Mouse (Mus musculus) stomach, embryonic 15.5 days (tissue): ENCODE results near the gene Trim6. TPM values are rescaled to one million over a fixed set of nuclear protein-coding genes. Genes with fewer than 3 reads are reported as not detected.

Experiments used
- ATAC-seq: fragments of 200-750 bp; cut with Nextera tagmentation; 2 replicates; pipeline ENCODE4 v1.8.0; 2017; ENCODE audit warnings: low read depth, moderate number of reproducible peaks, moderate TSS enrichment; ENCODE audit not compliant: insufficient read depth, low FRiP score
- H3K27ac ChIP-seq: fragments of 300-500 bp; sonication (generic); 2 replicates; pipeline ENCODE4 v1.5.1; 2015; ENCODE audit warnings: mild to moderate bottlenecking, inconsistent platforms
- H3K27me3 ChIP-seq: fragments of 300-500 bp; sonication (generic); replicated peaks from 2 replicates; pipeline ENCODE4 v1.6.1; 2015; ENCODE audit warnings: inconsistent platforms
- H3K36me3 ChIP-seq: fragments of 300-500 bp; sonication (generic); 2 replicates; pipeline ENCODE4 v1.6.1; 2015; ENCODE audit warnings: inconsistent platforms
- H3K4me1 ChIP-seq: fragments of 300-500 bp; sonication (generic); 2 replicates; pipeline ENCODE4 v1.6.1; 2015; ENCODE audit warnings: inconsistent platforms
- H3K4me2 ChIP-seq: fragments of 300-500 bp; sonication (generic); 2 replicates; pipeline ENCODE4 v1.6.1; 2015; ENCODE audit warnings: mild to moderate bottlenecking, inconsistent platforms
- H3K4me3 ChIP-seq: fragments of 300-500 bp; sonication (generic); replicated peaks from 2 replicates; pipeline ENCODE4 v1.5.1; 2015; ENCODE audit warnings: inconsistent platforms
- H3K9ac ChIP-seq: fragments of 300-500 bp; sonication (generic); 2 replicates; pipeline ENCODE4 v1.6.1; 2015; ENCODE audit warnings: inconsistent platforms
- H3K9me3 ChIP-seq: fragments of 300-500 bp; sonication (generic); 2 replicates; pipeline ENCODE4 v1.6.1; 2016; ENCODE audit warnings: inconsistent platforms
- WGBS: fragments of 180-500 bp; shearing (Covaris S2); methylation state at CpG from one replicate; pipeline ENCODE4 v1.1.7; 2015; 5-methylcytosine and 5-hydroxymethylcytosine counted together
- polyA plus RNA-seq: library from polyadenylated mRNA; unstranded; fragments of >200 nt; fragmentation: Nextera tagmentation; extraction: Ambion mirVana; gene quantifications from 2 replicates; pipeline ENCODE4 v1.2.1, GENCODE M21; 2015

The Trim6 gene
- polyA plus RNA-seq: 0.97 and 1.1 TPM in 2 replicates

DNA sequence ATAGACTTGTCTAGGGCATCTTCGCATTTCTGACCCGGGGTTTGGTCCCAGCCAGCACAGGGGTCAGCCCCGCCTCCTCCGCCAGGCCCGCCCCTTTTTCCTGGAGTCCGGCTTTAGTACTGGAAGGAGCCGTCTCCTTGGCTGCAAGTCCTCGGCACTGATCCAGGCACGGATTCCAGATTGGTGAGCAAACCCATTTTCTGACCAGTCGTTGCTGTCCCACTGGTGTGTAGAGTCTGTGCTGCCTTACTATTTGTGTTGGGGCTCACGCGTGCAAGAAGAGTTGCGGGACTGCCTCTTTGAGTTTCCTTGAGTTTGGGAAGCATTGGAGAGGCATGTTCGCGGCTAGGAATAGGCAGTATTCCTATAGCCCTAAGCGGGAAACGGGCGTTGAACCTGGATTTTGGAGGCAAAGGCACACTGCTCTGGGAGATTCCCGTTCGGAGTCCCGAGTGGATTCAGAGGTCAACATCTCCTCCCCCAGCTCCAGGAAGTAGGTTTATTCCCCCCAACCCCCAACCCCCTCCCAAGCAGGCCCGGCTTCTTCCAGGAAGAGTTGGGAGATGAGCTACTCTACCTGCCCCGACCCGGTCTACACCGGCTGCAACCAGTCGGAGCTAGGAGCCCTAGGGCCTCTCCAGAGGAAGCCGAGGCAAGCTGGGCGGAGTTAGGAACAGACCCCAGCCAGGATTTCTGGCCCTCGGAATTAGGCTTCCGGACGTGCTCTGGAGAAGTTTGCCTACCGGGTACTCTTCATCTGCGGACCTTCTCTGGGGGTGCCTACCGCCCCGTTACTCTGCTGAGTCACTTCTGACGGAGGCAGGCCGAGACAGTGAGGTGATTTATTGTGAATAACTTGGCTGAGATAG, at the start of gene Trim6:
Gene Trim6 (plus strand): TSS at position 93 of the 869 bp plus-strand sequence.
- H3K36me3 ChIP-seq: no peaks in the 10 kb centered on the region
- H3K4me1 ChIP-seq: 0 out of 2 replicates have a peak, but pooled peaks cover 4% of the 10 kb centered on the region
- peak; percentile 82; the same call in 1 of the 2 replicates for ATAC-seq
- H3K4me3 ChIP-seq: peak within 1 kb of the TSS; percentile 40
- H3K4me2 ChIP-seq: peak within 1 kb of the TSS; percentile 68
- H3K27me3 ChIP-seq: no peaks in the 10 kb centered on the region
- no peaks in the 10 kb centered on the region for H3K9me3 ChIP-seq
- H3K27ac ChIP-seq: no peak within 1 kb of the TSS; the same call in 1 of the 2 replicates
- H3K9ac ChIP-seq: 0 out of 2 replicates have a peak within 1 kb of the TSS, but pooled peaks have one; percentile 12
- 3% methylated on average over 37 of the region's 37 CpGs for WGBS

DNA sequence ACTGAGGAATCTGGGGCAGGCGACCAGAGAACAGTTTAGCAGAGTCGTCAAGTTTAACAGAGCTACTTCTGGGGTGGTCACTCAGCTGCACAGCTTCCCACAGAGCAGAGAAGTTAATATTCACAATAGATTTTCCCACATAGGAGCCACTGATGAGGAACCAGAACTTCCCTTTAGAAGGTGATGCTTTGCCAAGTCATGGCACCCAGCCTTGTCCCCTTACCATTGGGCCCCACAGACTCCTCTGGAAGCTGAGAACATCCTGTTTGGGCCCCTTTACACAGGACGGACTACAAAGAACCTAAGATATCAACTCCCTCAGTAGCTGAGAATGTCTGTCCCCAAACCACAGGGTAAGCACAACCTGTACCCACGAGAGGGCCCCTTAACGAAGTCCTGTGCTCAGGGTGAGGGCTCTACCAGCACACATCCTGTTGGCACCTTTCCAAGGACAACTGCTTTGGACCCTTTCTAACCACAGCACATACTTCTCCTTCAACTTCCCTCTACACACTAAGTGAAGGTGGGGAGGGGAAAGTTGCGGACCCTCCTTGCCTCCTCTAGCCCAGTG, 48.9 kb upstream of the Trim6 start:
- Histone ChIP-seq H3K27ac (no peak overlapping the region), H3K9ac (no peak overlapping the region), H3K4me3 (no peak overlapping the region), H3K4me1 (no peaks in the 10 kb centered on the region), H3K9me3 (no peaks in the 10 kb centered on the region), H3K4me2 (no peak overlapping the region), H3K27me3 (no peaks in the 10 kb centered on the region), H3K36me3 (no peaks in the 10 kb centered on the region)
- 62% methylated on average over 6 of the region's 6 CpGs for WGBS
- ATAC-seq: no peak

DNA sequence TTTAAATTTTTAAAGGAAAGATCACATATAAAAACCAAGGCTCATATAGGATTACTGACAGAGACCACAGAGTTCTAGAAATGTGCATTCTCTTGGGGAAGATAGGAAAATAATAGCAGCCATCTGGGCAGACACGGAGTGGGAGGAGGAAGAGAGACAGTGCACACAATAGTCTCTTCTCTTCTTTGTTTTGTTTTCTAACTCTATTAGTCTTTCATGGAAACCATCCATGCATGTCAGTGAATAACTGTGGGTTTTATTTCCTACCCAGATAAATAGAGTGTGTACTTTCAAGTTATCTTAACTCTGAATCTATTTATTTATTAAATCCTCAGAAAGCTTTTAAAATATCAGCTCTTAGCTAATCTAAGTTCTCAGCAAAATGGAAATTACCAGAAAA, 43.5 kb upstream of the Trim6 start:
- Histone ChIP-seq H3K4me2 (no peak overlapping the region), H3K9ac (no peak overlapping the region), H3K4me1 (no peaks in the 10 kb centered on the region), H3K4me3 (no peak overlapping the region), H3K36me3 (no peaks in the 10 kb centered on the region), H3K9me3 (no peaks in the 10 kb centered on the region), H3K27ac (no peak overlapping the region), H3K27me3 (no peaks in the 10 kb centered on the region)
- 50% methylated on average over 1 of the region's 1 CpGs for WGBS
- ATAC-seq: no peak

DNA sequence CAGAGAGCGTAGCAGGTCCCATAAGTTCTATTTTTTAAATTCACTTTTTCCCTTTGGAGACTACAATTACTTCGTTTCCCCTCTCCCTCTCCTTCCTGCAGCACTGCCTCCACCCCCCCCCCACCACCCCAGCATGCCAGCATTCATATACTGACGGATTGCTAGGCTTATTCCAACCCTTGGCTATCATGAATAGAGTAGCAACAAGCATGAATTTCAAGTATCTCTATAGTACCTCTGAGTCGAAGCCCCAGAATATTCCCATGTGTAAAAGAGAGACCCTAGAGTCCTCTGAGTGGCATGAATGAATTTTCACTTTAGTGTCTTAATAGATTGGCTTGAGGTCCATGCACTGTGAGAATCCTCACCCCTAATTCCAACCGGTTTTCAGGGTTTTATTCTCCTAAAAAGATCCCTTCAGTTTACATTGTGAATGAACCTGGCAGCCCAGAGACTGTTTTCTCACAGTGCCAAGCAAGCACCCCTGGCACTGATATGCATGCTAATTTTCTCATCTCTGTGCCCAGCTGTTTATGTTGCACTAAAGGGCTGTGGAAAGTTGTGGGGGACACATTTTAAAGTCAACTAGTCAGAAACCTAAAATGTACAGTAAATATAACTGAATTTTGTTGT, 40.1 kb upstream of the Trim6 start:
- Histone ChIP-seq H3K9ac (no peak overlapping the region), H3K27me3 (no peaks in the 10 kb centered on the region), H3K36me3 (no peaks in the 10 kb centered on the region), H3K27ac (no peak overlapping the region), H3K4me3 (no peak overlapping the region), H3K4me2 (no peak overlapping the region), H3K9me3 (no peaks in the 10 kb centered on the region), H3K4me1 (no peaks in the 10 kb centered on the region)
- 73% methylated on average over 5 of the region's 5 CpGs for WGBS
- ATAC-seq: no peak

DNA sequence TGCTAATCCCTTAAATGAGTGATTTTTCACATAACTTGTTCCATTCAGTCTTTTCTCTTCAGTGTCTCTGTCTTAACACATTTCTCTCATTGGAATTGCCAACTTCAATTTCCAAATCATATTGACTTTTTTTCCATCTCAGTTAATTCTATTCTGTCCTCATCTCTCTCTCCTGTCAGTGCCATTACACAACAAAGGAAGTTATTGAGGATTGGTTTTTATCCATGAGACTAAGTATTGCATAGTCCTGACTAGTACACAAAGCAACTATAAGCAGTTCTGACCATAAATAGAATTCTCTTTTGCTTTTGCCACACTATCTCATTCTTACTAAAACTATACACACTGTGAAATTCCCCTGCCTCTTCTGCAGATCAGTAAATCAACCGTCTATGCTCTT, 39.5 kb upstream of the Trim6 start:
- Histone ChIP-seq H3K4me3 (no peak overlapping the region), H3K4me1 (no peaks in the 10 kb centered on the region), H3K27me3 (no peaks in the 10 kb centered on the region), H3K4me2 (no peak overlapping the region), H3K9ac (no peak overlapping the region), H3K9me3 (no peaks in the 10 kb centered on the region), H3K36me3 (no peaks in the 10 kb centered on the region), H3K27ac (no peak overlapping the region)
- 84% methylated on average over 1 of the region's 1 CpGs for WGBS
- no peak for ATAC-seq

DNA sequence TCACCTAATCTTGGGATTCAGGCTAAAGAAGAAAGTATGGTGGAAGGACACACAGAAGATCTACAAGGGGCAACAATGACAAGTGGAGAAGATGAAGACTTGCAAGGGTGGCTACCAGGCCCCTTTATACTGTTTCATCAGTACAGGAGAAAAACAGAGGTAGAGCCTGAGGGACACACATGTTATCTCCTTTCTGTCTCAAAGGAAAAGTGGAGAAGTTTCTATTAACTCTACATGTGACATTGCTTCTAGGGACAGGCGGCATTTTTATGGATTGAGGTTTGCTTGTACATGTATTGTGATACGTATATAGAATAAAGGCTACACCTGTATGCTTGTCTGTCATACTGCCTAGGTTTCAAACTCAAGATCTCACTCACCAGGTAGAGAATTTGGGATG, 35.3 kb upstream of the Trim6 start, which contains the start of gene Olfr648:
Gene Olfr648 (minus strand): TSS at position 101 of the 400 bp plus-strand sequence.
- Histone ChIP-seq H3K4me1 (no peaks in the 10 kb centered on the region), H3K4me2 (no peak within 1 kb of the TSS), H3K9ac (no peak within 1 kb of the TSS), H3K9me3 (no peaks in the 10 kb centered on the region), H3K4me3 (no peak within 1 kb of the TSS), H3K27ac (no peak within 1 kb of the TSS), H3K36me3 (no peaks in the 10 kb centered on the region), H3K27me3 (no peaks in the 10 kb centered on the region)
- WGBS: 80% methylated on average over 2 of the region's 2 CpGs
- no peak for ATAC-seq

DNA sequence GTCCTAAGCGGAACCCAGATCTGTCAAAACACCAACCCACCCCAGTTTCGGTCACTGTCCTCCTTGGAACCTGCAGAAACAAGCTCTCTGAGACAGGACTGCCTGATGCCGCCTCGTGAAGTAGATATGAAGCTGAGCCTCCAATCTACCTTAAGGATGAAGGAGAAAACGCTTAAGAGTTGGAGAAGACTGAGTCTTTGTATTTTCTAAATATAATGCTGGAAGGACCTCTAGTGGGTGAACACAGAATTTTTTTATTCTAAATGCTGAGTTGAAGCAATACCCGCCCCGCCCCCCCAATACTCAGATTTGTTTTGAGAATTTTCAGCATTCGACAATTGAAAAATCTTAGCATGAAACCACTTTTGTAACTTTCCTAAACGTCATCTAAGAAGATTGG, 27.3 kb upstream of the Trim6 start:
- Histone ChIP-seq H3K27me3 (no peaks in the 10 kb centered on the region), H3K9me3 (no peaks in the 10 kb centered on the region), H3K4me3 (no peak overlapping the region), H3K4me1 (no peaks in the 10 kb centered on the region), H3K36me3 (no peaks in the 10 kb centered on the region), H3K4me2 (no peak overlapping the region), H3K9ac (no peak overlapping the region), H3K27ac (no peak overlapping the region)
- no peak for ATAC-seq
- 60% methylated on average over 9 of the region's 9 CpGs for WGBS

DNA sequence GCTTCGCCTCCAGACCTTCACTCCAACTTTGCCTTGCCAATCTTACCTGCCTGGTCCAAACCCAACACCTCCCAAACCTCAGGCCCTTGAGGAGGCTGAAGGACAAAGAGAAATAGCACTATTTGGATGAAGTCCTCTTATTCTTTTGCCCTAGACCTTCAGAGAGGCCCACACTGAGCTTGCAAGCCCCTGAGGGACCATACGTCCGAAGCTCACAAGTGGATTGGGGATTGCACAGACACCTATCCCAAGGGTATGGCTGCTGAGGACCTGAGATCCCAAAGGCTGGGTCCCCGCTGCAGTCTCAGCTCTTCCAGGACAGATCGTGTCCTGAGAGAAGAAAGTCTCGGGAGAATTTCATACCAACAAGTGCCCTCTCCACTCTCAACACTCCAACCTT, 22.7 kb upstream of the Trim6 start, which contains the start of gene Olfr649:
Gene Olfr649 (minus strand): TSS at position 101 of the 400 bp plus-strand sequence.
- ATAC-seq: no peak
- Histone ChIP-seq H3K9ac (no peak within 1 kb of the TSS), H3K27ac (no peak within 1 kb of the TSS), H3K4me1 (no peaks in the 10 kb centered on the region), H3K27me3 (no peaks in the 10 kb centered on the region), H3K4me2 (no peak within 1 kb of the TSS), H3K4me3 (no peak within 1 kb of the TSS), H3K36me3 (no peaks in the 10 kb centered on the region), H3K9me3 (no peaks in the 10 kb centered on the region)
- WGBS: 79% methylated on average over 6 of the region's 6 CpGs

DNA sequence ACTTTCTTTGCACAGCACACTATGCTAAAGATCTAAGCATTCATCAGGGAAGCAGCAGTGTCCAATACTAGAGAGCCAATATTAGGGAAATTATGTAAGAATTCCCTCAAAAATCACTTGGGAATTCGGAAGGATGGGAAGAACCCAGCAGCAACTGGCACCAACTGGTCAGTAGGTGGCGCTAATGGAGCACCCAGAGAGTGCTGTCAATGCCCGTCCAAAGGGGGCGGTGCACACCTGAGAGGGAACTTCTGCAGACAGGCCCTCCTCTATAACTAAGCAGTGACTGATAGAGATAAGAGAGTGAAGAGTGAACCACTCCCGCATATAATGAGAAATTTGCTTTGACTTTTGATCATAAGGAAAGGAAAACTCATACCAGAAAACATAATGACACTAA, 18.8 kb upstream of the Trim6 start:
- Histone ChIP-seq H3K9ac (no peak overlapping the region), H3K4me2 (no peak overlapping the region), H3K9me3 (no peaks in the 10 kb centered on the region), H3K27me3 (no peaks in the 10 kb centered on the region), H3K27ac (no peak overlapping the region), H3K4me3 (no peak overlapping the region), H3K4me1 (no peaks in the 10 kb centered on the region), H3K36me3 (no peaks in the 10 kb centered on the region)
- WGBS: 4% methylated on average over 5 of the region's 5 CpGs
- peak; percentile 71; the same call in 1 of the 2 replicates for ATAC-seq

DNA sequence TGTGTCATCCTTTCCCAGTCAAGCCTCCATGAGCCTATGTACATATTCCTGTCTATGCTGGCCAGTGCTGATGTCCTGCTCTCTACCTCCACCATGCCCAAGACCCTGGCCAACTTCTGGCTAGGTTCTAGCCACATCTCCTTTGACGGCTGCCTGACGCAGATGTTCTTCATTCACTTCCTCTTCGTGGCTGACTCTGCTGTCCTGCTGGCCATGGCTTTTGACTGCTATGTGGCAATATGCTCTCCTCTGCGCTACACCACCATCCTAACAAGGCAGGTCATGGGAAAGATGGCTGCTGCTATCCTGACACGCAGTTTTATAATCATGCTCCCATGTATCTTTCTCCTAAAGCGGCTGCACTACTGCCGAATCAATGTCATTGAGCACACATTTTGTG, 12.4 kb upstream of the Trim6 start:
- Histone ChIP-seq H3K27me3 (no peaks in the 10 kb centered on the region), H3K9ac (no peak overlapping the region), H3K4me3 (no peak overlapping the region), H3K9me3 (no peaks in the 10 kb centered on the region), H3K4me1 (no peaks in the 10 kb centered on the region), H3K27ac (no peak overlapping the region), H3K4me2 (no peak overlapping the region), H3K36me3 (no peaks in the 10 kb centered on the region)
- 87% methylated on average over 7 of the region's 7 CpGs for WGBS
- ATAC-seq: no peak

DNA sequence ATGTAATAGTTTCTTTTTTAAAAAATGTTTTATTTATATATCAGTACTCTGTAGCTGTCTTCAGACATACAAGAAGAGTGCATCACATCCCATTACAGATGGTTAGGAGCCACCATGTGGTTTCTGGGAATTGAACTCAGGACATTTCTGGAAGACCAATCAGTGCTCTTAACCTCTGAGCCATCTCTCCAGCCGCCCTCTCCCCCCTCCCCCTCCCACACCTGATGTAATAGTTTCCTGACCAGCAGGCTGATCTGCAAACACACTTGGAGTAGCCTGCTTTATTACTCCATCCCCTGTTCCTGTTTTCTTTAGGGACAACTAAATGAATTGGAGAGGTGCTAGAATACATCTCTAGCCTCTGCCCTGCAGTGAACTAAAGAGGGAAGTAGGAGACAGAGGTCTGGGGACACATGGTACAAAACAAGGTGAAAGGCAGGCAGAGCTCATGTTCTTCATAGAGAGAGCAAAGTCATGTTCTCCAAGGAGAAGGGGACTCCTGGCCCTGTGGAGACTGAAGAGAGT, 2.5 kb upstream of the Trim6 start:
- no peak overlapping the region for H3K27ac ChIP-seq
- no peak overlapping the region for H3K4me3 ChIP-seq
- H3K27me3 ChIP-seq: no peaks in the 10 kb centered on the region
- no peaks in the 10 kb centered on the region for H3K9me3 ChIP-seq
- no peaks in the 10 kb centered on the region for H3K36me3 ChIP-seq
- 53% methylated on average over 1 of the region's 1 CpGs for WGBS
- 0 out of 2 replicates have a peak, but pooled peaks cover 4% of the 10 kb centered on the region for H3K4me1 ChIP-seq
- H3K9ac ChIP-seq: no peak overlapping the region
- ATAC-seq: no peak
- H3K4me2 ChIP-seq: no peak overlapping the region
